Mouse (Mus musculus) midbrain, embryonic 10.5 days (tissue): ENCODE results near the gene Mmp12. TPM values are rescaled to one million over a fixed set of nuclear protein-coding genes. Genes with fewer than 3 reads are reported as not detected.
"Not testable (repeated sequence)": the region's sequence is repeated elsewhere in the genome, so short reads cannot be mapped to it uniquely, and the experiment has no call there.

Experiments used
- DNase-seq: peaks from one replicate; pipeline ENCODE4 v3.0.0-alpha.2; 2017; ENCODE audit warnings: low spot score
- H3K27ac ChIP-seq: fragments of 300-500 bp; sonication (generic); replicated peaks from 2 replicates; pipeline ENCODE4 v1.5.1; 2016; ENCODE audit warnings: mild to moderate bottlenecking
- H3K27me3 ChIP-seq: fragments of 300-500 bp; sonication (generic); 2 replicates; pipeline ENCODE4 v1.6.1; 2016; ENCODE audit warnings: low read depth, mild to moderate bottlenecking; ENCODE audit not compliant: poor library complexity, severe bottlenecking
- H3K36me3 ChIP-seq: fragments of 300-500 bp; sonication (generic); 2 replicates; pipeline ENCODE4 v1.6.1; 2016; ENCODE audit warnings: mild to moderate bottlenecking, moderate library complexity
- H3K4me1 ChIP-seq: fragments of 300-500 bp; sonication (generic); 2 replicates; pipeline ENCODE4 v1.6.1; 2016
- H3K4me3 ChIP-seq: fragments of 300-500 bp; sonication (generic); 2 replicates; pipeline ENCODE4 v1.5.1; 2016; ENCODE audit warnings: mild to moderate bottlenecking, moderate library complexity
- H3K9me3 ChIP-seq: fragments of 300-500 bp; sonication (generic); replicated peaks from 2 replicates; pipeline ENCODE4 v1.6.1; 2016; ENCODE audit warnings: mild to moderate bottlenecking
- WGBS: fragments of 180-500 bp; shearing (Covaris S2); methylation state at CpG from one replicate; pipeline ENCODE4 v1.1.7; 2016; 5-methylcytosine and 5-hydroxymethylcytosine counted together
- polyA plus RNA-seq: library from polyadenylated mRNA; unstranded; fragments of >200 nt; fragmentation: Nextera tagmentation; extraction: Ambion mirVana; gene quantifications from 2 replicates; pipeline ENCODE4 v1.2.1, GENCODE M21; 2016

Gene Mmp12
- polyA plus RNA-seq = not detected in 2 replicates

DNA sequence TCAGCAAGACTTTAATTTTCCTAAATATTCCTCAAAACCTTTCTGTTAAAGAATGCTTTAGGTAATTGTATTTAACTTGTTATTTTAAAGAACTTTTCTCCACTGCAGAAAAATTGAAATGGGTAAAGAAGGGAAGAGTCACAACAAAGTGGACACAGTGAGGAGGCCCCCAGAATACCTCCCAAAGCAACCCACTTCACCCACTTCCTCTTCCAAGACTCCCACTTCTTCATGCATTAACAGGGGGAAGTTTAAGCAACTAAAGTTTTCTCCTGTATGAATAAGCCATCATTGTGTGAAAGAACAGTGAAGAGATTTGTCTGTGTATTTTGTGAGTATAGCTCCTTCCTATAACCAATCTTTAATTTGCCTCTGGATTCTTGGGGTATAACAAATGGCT, at the start of gene Mmp12:
Gene Mmp12 (plus strand): TSS at position 275 of the 400 bp plus-strand sequence.
- Histone ChIP-seq H3K9me3 (no peaks in the 10 kb centered on the region), H3K4me3 (no peak within 1 kb of the TSS), H3K27ac (no peak within 1 kb of the TSS), H3K27me3 (no peaks in the 10 kb centered on the region), H3K4me1 (no peaks in the 10 kb centered on the region), H3K36me3 (no peaks in the 10 kb centered on the region)
- DNase-seq = no peak

DNA sequence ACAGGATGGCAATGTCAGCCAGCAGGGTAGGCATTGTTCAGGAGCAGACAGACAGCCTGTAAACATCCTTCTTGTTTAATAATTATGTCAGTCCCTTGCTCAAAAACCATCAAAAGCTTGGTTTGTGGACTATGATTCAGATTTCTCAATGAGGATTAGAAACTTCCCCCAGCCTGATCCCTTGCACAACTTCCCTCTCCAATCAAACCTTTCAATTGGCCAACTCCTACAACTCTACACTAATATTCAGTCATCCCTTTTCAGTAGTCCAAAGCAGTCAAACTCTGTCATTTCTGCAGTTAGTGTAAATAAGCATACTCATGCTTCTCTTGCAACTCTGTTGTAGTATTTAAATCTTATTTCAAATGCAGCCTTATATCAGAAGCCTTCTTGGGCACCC, 12.3 kb upstream of the Mmp12 start:
- DNase-seq = no peak
- Histone ChIP-seq H3K27ac (no peak overlapping the region), H3K36me3 (no peaks in the 10 kb centered on the region), H3K9me3 (no peaks in the 10 kb centered on the region), H3K4me1 (no peaks in the 10 kb centered on the region), H3K4me3 (no peak overlapping the region), H3K27me3 (no peaks in the 10 kb centered on the region)

DNA sequence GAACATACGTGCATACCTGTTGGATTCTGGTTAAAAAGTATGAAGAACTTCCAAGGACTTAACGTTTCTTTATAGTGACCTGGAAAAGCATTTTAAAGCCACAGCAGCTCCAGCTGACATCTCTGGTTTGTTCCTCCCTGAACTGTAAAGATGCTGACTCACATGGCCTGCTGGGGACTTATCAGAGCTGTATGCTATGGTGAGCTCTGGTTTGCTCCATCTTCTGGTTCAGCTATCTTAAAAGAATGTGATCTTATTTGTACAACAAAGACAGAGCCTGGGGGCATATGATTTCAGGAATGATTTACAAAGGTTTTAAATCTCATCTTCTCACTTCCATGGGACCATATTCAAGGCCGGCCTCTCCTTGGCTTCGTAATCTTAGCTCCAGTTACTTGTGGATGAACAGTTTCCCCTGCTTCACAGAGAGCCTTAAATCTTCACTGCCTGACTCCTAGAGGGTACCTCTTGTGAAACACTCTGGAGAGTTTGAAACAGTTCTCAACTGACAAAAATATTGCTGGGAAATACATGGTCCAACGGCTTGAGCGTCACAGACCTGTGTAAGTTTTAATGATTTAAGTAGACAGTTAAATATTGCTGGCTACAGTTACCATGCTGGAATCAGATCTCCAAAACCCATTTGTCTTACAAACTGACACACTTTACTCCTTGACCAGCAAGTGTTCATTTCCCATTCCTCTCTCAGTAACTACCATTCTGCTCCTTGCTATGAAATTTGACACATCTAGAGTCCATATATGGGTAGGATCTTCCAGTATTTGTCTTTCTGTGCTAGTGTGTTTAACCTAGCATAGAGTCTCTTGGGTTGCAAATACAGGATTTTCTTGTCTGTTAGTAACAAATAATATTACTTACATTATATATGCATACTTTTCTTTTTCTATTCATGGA, 8.2 kb upstream of the Mmp12 start:
- Histone ChIP-seq H3K4me3 (no peak overlapping the region), H3K27ac (no peak overlapping the region), H3K9me3 (no peaks in the 10 kb centered on the region), H3K27me3 (no peaks in the 10 kb centered on the region), H3K36me3 (no peaks in the 10 kb centered on the region), H3K4me1 (no peaks in the 10 kb centered on the region)
- WGBS = 94% methylated on average over 5 of the region's 6 CpGs
- no peak for DNase-seq

DNA sequence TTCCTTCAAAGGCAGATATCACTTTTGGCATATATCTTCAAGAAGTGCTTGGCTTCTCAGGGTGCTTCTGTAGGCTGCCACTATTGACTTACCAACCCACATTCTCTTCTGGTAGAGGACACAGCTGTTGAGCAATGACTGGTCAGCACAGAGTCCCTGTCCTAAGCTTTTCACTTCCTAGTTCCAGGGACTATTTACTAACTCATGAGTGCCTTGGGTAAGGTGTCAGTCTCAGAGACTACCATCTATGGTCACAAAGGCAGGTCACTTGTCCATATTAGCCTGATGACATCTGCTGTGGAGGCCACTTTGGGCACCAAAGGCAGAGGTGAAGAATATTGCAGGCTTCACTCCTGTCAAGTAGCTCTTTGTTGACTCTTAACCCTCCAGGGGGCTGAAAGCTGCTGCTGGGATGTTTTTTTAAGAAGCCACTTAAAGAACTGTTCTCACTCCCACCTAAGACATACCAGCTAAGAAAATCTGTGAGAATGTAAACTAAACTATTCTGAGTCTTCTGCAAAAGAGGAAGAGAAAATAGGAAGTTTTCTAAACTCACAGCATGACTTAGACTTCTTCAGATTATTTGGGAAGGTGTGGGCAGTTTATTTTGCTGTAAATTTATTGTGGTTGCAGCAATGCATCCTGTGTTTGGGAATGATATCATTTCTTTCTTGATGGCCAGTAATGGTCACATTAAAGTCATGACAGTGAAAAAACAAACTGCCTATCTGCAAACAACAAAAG, 7.3 kb upstream of the Mmp12 start:
- H3K36me3 ChIP-seq = no peaks in the 10 kb centered on the region
- H3K27me3 ChIP-seq = no peaks in the 10 kb centered on the region
- no peak overlapping the region for H3K4me3 ChIP-seq
- DNase-seq = no peak
- no peaks in the 10 kb centered on the region for H3K9me3 ChIP-seq
- H3K27ac ChIP-seq = no peak overlapping the region
- no peaks in the 10 kb centered on the region for H3K4me1 ChIP-seq

GRCm38 (mm10) chr9:7345513-7345912, 1.3 kb downstream of the Mmp12 start:
- 89% methylated on average over 2 of the region's 2 CpGs for WGBS
- Histone ChIP-seq H3K4me1 (no peaks in the 10 kb centered on the region), H3K36me3 (no peaks in the 10 kb centered on the region), H3K27me3 (no peaks in the 10 kb centered on the region), H3K9me3 (no peaks in the 10 kb centered on the region), H3K4me3 (no peak overlapping the region), H3K27ac (no peak overlapping the region)
- no peak for DNase-seq

- 88% methylated on average over 3 of the region's 3 CpGs for WGBS
- no peak for DNase-seq
- Histone ChIP-seq H3K27me3 (no peaks in the 10 kb centered on the region), H3K4me1 (no peaks in the 10 kb centered on the region), H3K36me3 (no peaks in the 10 kb centered on the region), H3K4me3 (no peak overlapping the region), H3K9me3 (no peaks in the 10 kb centered on the region), H3K27ac (no peak overlapping the region)
These were observed 10.4 kb downstream of the Mmp12 start for GRCm38 (mm10) chr9:7354535-7354934.

- Histone ChIP-seq H3K27me3 (no peaks in the 10 kb centered on the region), H3K9me3 (0 out of 2 replicates have a peak, but pooled peaks cover 4% of the 10 kb centered on the region), H3K4me1 (no peaks in the 10 kb centered on the region), H3K27ac (no peak within 1 kb of the TSS), H3K36me3 (no peaks in the 10 kb centered on the region), H3K4me3 (no peak within 1 kb of the TSS)
- no peak for DNase-seq
These were observed 43.8 kb downstream of the Mmp12 start, which contains the start of gene Mmp1b for GRCm38 (mm10) chr9:7387947-7388346. TSS of gene Mmp1b (minus strand) at chr9:7388047.

DNA sequence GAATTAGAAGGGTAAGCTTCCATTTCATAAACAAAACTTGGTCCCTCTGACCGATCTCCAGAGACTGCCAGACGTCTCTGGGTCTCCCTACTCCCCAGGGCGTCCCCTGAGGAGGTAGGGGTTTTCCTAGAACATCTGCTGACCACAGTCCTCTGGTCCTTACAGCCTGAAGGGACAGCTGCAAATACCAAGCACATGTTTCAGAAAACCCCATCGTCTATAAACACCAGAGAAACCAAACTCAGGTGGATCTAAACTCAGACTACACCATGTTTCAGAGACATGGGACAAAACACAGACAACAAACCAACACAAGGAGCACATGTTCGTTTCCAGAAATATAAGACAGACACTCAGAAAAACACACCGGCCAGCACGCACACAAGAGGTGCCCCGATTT, 52.4 kb downstream of the Mmp12 start:
- not testable (repeated sequence) for H3K36me3 ChIP-seq, H3K4me3 ChIP-seq, H3K9me3 ChIP-seq, H3K4me1 ChIP-seq, H3K27ac ChIP-seq, H3K27me3 ChIP-seq, DNase-seq
- 87% methylated on average over 8 of the region's 8 CpGs for WGBS

Other genes with a start within 250 kb of the Mmp12 start
- gene Dync2h1, start 159.9 kb upstream of the Mmp12 start, polyA plus RNA-seq = 24.3 and 24.9 TPM in 2 replicates
- gene Dcun1d5, start 159.9 kb upstream of the Mmp12 start, polyA plus RNA-seq = 103 and 114 TPM in 2 replicates
- gene Mmp13, start 71.9 kb upstream of the Mmp12 start, polyA plus RNA-seq = not detected in 2 replicates
- gene Mmp1b, start 43.7 kb downstream of the Mmp12 start, polyA plus RNA-seq = not detected in 2 replicates
- not detected in 2 replicates for gene Mmp3, start 101.4 kb downstream of the Mmp12 start, polyA plus RNA-seq
- gene Mmp10, start 158.0 kb downstream of the Mmp12 start, polyA plus RNA-seq = not detected in 2 replicates
- not detected in 2 replicates for gene Mmp8, start 214.1 kb downstream of the Mmp12 start, polyA plus RNA-seq
- not detected in 2 replicates for gene Mmp27, start 227.0 kb downstream of the Mmp12 start, polyA plus RNA-seq